Mouse (Mus musculus) urinary bladder, postnatal 10 days (tissue): Measurements from ENCODE around the gene Dhx35.

ENCODE experiments used
- DNase-seq: peaks from one replicate; pipeline ENCODE4 v3.0.0; 2022; ENCODE audit warnings: low spot score

The Dhx35 gene

GRCm38 (mm10) chr2:158794494-158795004, at the start of gene Dhx35:
Dhx35 (plus strand) TSS chr2:158794807.
- peak; percentile 65 for DNase-seq

- DNase-seq, result no peak
These were observed 49.5 kb upstream of the Dhx35 start for GRCm38 (mm10) chr2:158745049-158745482.

- no peak for DNase-seq
These were observed 48.4 kb upstream of the Dhx35 start for GRCm38 (mm10) chr2:158746164-158746563.

- DNase-seq, result no peak
These were observed 45.2 kb upstream of the Dhx35 start for GRCm38 (mm10) chr2:158749366-158749765.

- DNase-seq, result no peak
These were observed 34.4 kb upstream of the Dhx35 start for GRCm38 (mm10) chr2:158760231-158760630.

GRCm38 (mm10) chr2:158762339-158762738, 32.3 kb upstream of the Dhx35 start:
- no peak for DNase-seq

GRCm38 (mm10) chr2:158767742-158768339, 26.8 kb upstream of the Dhx35 start, which contains the start of gene Fam83d:
Fam83d (plus strand) TSS chr2:158768093.
- DNase-seq, result peak; percentile 77

- no peak for DNase-seq
These were observed 26.3 kb upstream of the Dhx35 start for GRCm38 (mm10) chr2:158768350-158768749.

- no peak for DNase-seq
These were observed 25.8 kb upstream of the Dhx35 start for GRCm38 (mm10) chr2:158768771-158769170.

GRCm38 (mm10) chr2:158770126-158770757, 24.4 kb upstream of the Dhx35 start:
- no peak for DNase-seq

- no peak for DNase-seq
These were observed 23.4 kb upstream of the Dhx35 start for GRCm38 (mm10) chr2:158771066-158771763.

GRCm38 (mm10) chr2:158772808-158773207, 21.8 kb upstream of the Dhx35 start:
- DNase-seq, result no peak

- no peak for DNase-seq
These were observed 19.7 kb upstream of the Dhx35 start for GRCm38 (mm10) chr2:158774886-158775285.

GRCm38 (mm10) chr2:158776716-158777115, 17.9 kb upstream of the Dhx35 start:
- no peak for DNase-seq

- no peak for DNase-seq
These were observed 17.1 kb upstream of the Dhx35 start for GRCm38 (mm10) chr2:158777490-158777889.

GRCm38 (mm10) chr2:158778349-158778748, 16.3 kb upstream of the Dhx35 start:
- no peak for DNase-seq

- DNase-seq, result no peak
These were observed 13.5 kb upstream of the Dhx35 start for GRCm38 (mm10) chr2:158781126-158781525.

- no peak for DNase-seq
These were observed 7.4 kb upstream of the Dhx35 start for GRCm38 (mm10) chr2:158786927-158787795.

- no peak for DNase-seq
These were observed 436 bp downstream of the Dhx35 start for GRCm38 (mm10) chr2:158795043-158795442.

GRCm38 (mm10) chr2:158795875-158796274, 1.3 kb downstream of the Dhx35 start:
- DNase-seq, result no peak

- no peak for DNase-seq
These were observed 4.7 kb downstream of the Dhx35 start for GRCm38 (mm10) chr2:158799328-158799727.

GRCm38 (mm10) chr2:158800788-158801187, 6.2 kb downstream of the Dhx35 start:
- DNase-seq, result no peak
